Mouse (Mus musculus): ENCODE measurements around the gene Fgf12. TPM values are rescaled to one million over a fixed set of nuclear protein-coding genes. Genes with fewer than 3 reads are reported as not detected.
A peak's percentile ranks its signal among the peaks of the same experiment; 100 is the strongest.

Gene Fgf12
- polyA plus RNA-seq, 1 experiment from 2014 or later, result 2.6 TPM

GRCm38 (mm10) chr16:28454821-28455220, 298.0 kb downstream of the Fgf12 start:
- no peak for ATAC-seq (ENCODE audit: insufficient read depth, low FRiP score)
- H3K27me3 ChIP-seq (ENCODE audit: control insufficient read depth, insufficient read depth, low read length), result no peaks in the 10 kb centered on the region
- no peaks in the 10 kb centered on the region for H3K9me3 ChIP-seq (replicated peaks; ENCODE audit: control insufficient read depth, low read length)
- WGBS, result 73% methylated on average over 3 of the region's 3 CpGs
- H3K9ac ChIP-seq (ENCODE audit: low read length), result no peak overlapping the region
- H3K4me3 ChIP-seq (replicated peaks; ENCODE audit: low read length), result no peak overlapping the region
- H3K4me2 ChIP-seq (ENCODE audit: low read depth, low read length), result no peak overlapping the region
- no peak overlapping the region for H3K27ac ChIP-seq (ENCODE audit: low read length)
- H3K4me1 ChIP-seq (ENCODE audit: control insufficient read depth, insufficient read depth, low read length), result no peaks in the 10 kb centered on the region
- no peaks in the 10 kb centered on the region for H3K36me3 ChIP-seq (ENCODE audit: control insufficient read depth, insufficient read depth, low read length)

GRCm38 (mm10) chr16:28447114-28447455, 305.8 kb downstream of the Fgf12 start:
- Histone ChIP-seq H3K9ac (ENCODE audit: low read length) (peak overlapping the region; percentile 73), H3K27me3 (ENCODE audit: control insufficient read depth, insufficient read depth, low read length) (peaks cover 21% of the 10 kb centered on the region), H3K9me3 (replicated peaks; ENCODE audit: control insufficient read depth, low read length) (no peaks in the 10 kb centered on the region), H3K4me1 (ENCODE audit: control insufficient read depth, insufficient read depth, low read length) (no peaks in the 10 kb centered on the region), H3K27ac (ENCODE audit: low read length) (no peak overlapping the region), H3K4me3 (replicated peaks; ENCODE audit: low read length) (peak overlapping the region; percentile 67), H3K4me2 (ENCODE audit: low read depth, low read length) (peak overlapping the region; percentile 98), H3K36me3 (ENCODE audit: control insufficient read depth, insufficient read depth, low read length) (no peaks in the 10 kb centered on the region)
- peak; percentile 18 for ATAC-seq (ENCODE audit: insufficient read depth, low FRiP score)
- WGBS, result 1% methylated on average over 5 of the region's 6 CpGs

- Histone ChIP-seq H3K4me2 (ENCODE audit: low read depth, low read length) (peak overlapping the region; percentile 98), H3K27ac (ENCODE audit: low read length) (no peak overlapping the region), H3K36me3 (ENCODE audit: control insufficient read depth, insufficient read depth, low read length) (no peaks in the 10 kb centered on the region), H3K9me3 (replicated peaks; ENCODE audit: control insufficient read depth, low read length) (no peaks in the 10 kb centered on the region), H3K4me1 (ENCODE audit: control insufficient read depth, insufficient read depth, low read length) (no peaks in the 10 kb centered on the region), H3K9ac (ENCODE audit: low read length) (peak overlapping the region; percentile 73), H3K27me3 (ENCODE audit: control insufficient read depth, insufficient read depth, low read length) (peaks cover 21% of the 10 kb centered on the region), H3K4me3 (replicated peaks; ENCODE audit: low read length) (peak overlapping the region; percentile 67)
- under 1% methylated on average over 81 of the region's 82 CpGs for WGBS
- peak; percentile 64 for ATAC-seq (ENCODE audit: insufficient read depth, low FRiP score)
These were observed 306.3 kb downstream of the Fgf12 start for GRCm38 (mm10) chr16:28446334-28447113.

- no peak for ATAC-seq (ENCODE audit: insufficient read depth, low FRiP score)
- H3K27ac ChIP-seq (ENCODE audit: low read length), result no peak overlapping the region
- H3K27me3 ChIP-seq (ENCODE audit: control insufficient read depth, insufficient read depth, low read length), result peaks cover 21% of the 10 kb centered on the region
These were observed 307.0 kb downstream of the Fgf12 start for GRCm38 (mm10) chr16:28445800-28446333.

GRCm38 (mm10) chr16:28444993-28445799, 307.7 kb downstream of the Fgf12 start:
- H3K36me3 ChIP-seq (ENCODE audit: control insufficient read depth, insufficient read depth, low read length), result no peaks in the 10 kb centered on the region
- ATAC-seq (ENCODE audit: insufficient read depth, low FRiP score), result peak; percentile 71
- peak overlapping the region; percentile 98 for H3K4me2 ChIP-seq (ENCODE audit: low read depth, low read length)
- H3K27ac ChIP-seq (ENCODE audit: low read length), result no peak overlapping the region
- peak overlapping the region; percentile 67 for H3K4me3 ChIP-seq (replicated peaks; ENCODE audit: low read length)
- H3K9ac ChIP-seq (ENCODE audit: low read length), result peak overlapping the region; percentile 73
- no peaks in the 10 kb centered on the region for H3K4me1 ChIP-seq (ENCODE audit: control insufficient read depth, insufficient read depth, low read length)
- H3K9me3 ChIP-seq (replicated peaks; ENCODE audit: control insufficient read depth, low read length), result no peaks in the 10 kb centered on the region
- WGBS, result under 1% methylated on average over 51 of the region's 51 CpGs
- peaks cover 21% of the 10 kb centered on the region for H3K27me3 ChIP-seq (ENCODE audit: control insufficient read depth, insufficient read depth, low read length)

More at GRCm38 (mm10) chr16:28445800-28446333, 307.0 kb downstream of the Fgf12 start:
- no peaks in the 10 kb centered on the region for H3K4me1 ChIP-seq (ENCODE audit: control insufficient read depth, insufficient read depth, low read length)
- H3K9me3 ChIP-seq (replicated peaks; ENCODE audit: control insufficient read depth, low read length), result no peaks in the 10 kb centered on the region
- peak overlapping the region; percentile 67 for H3K4me3 ChIP-seq (replicated peaks; ENCODE audit: low read length)
- peak overlapping the region; percentile 73 for H3K9ac ChIP-seq (ENCODE audit: low read length)
- no peaks in the 10 kb centered on the region for H3K36me3 ChIP-seq (ENCODE audit: control insufficient read depth, insufficient read depth, low read length)
- under 1% methylated on average over 41 of the region's 42 CpGs for WGBS
- peak overlapping the region; percentile 98 for H3K4me2 ChIP-seq (ENCODE audit: low read depth, low read length)

- WGBS, result 83% methylated on average over 1 of the region's 1 CpGs
- Histone ChIP-seq H3K9me3 (replicated peaks; ENCODE audit: control insufficient read depth, low read length) (no peaks in the 10 kb centered on the region), H3K4me1 (ENCODE audit: control insufficient read depth, insufficient read depth, low read length) (no peaks in the 10 kb centered on the region), H3K4me3 (replicated peaks; ENCODE audit: low read length) (no peak overlapping the region), H3K27ac (ENCODE audit: low read length) (no peak overlapping the region), H3K4me2 (ENCODE audit: low read depth, low read length) (no peak overlapping the region), H3K36me3 (ENCODE audit: control insufficient read depth, insufficient read depth, low read length) (no peaks in the 10 kb centered on the region), H3K9ac (ENCODE audit: low read length) (no peak overlapping the region), H3K27me3 (ENCODE audit: control insufficient read depth, insufficient read depth, low read length) (no peaks in the 10 kb centered on the region)
- peak; percentile 56; the same call in 1 of the 2 replicates for ATAC-seq (ENCODE audit: insufficient read depth, low FRiP score)
These were observed 331.3 kb downstream of the Fgf12 start for GRCm38 (mm10) chr16:28421617-28422016.

- Histone ChIP-seq H3K4me2 (ENCODE audit: low read depth, low read length) (no peak overlapping the region), H3K9me3 (replicated peaks; ENCODE audit: control insufficient read depth, low read length) (no peaks in the 10 kb centered on the region), H3K27me3 (ENCODE audit: control insufficient read depth, insufficient read depth, low read length) (no peaks in the 10 kb centered on the region), H3K4me3 (replicated peaks; ENCODE audit: low read length) (no peak overlapping the region), H3K36me3 (ENCODE audit: control insufficient read depth, insufficient read depth, low read length) (no peaks in the 10 kb centered on the region), H3K4me1 (ENCODE audit: control insufficient read depth, insufficient read depth, low read length) (no peaks in the 10 kb centered on the region), H3K27ac (ENCODE audit: low read length) (no peak overlapping the region), H3K9ac (ENCODE audit: low read length) (no peak overlapping the region)
- no peak for ATAC-seq (ENCODE audit: insufficient read depth, low FRiP score)
- WGBS, result 74% methylated on average over 3 of the region's 3 CpGs
These were observed 333.1 kb downstream of the Fgf12 start for GRCm38 (mm10) chr16:28419693-28420299.

- Histone ChIP-seq H3K36me3 (ENCODE audit: control insufficient read depth, insufficient read depth, low read length) (no peaks in the 10 kb centered on the region), H3K4me3 (replicated peaks; ENCODE audit: low read length) (no peak overlapping the region), H3K27ac (ENCODE audit: low read length) (no peak overlapping the region), H3K4me1 (ENCODE audit: control insufficient read depth, insufficient read depth, low read length) (no peaks in the 10 kb centered on the region), H3K4me2 (ENCODE audit: low read depth, low read length) (no peak overlapping the region), H3K27me3 (ENCODE audit: control insufficient read depth, insufficient read depth, low read length) (no peaks in the 10 kb centered on the region), H3K9ac (ENCODE audit: low read length) (no peak overlapping the region), H3K9me3 (replicated peaks; ENCODE audit: control insufficient read depth, low read length) (no peaks in the 10 kb centered on the region)
- 77% methylated on average over 5 of the region's 5 CpGs for WGBS
- no peak for ATAC-seq (ENCODE audit: insufficient read depth, low FRiP score)
These were observed 341.6 kb downstream of the Fgf12 start for GRCm38 (mm10) chr16:28411210-28411817.
